Mouse (Mus musculus) limb, embryonic 13.5 days (tissue): ENCODE results near the gene AI661453. TPM values are rescaled to one million over a fixed set of nuclear protein-coding genes. Genes with fewer than 3 reads are reported as not detected.
"Not testable (repeated sequence)": the region's sequence is repeated elsewhere in the genome, so short reads cannot be mapped to it uniquely, and the experiment has no call there.

Source experiments
- ATAC-seq: fragments of 200-750 bp; cut with Nextera tagmentation; 2 replicates; pipeline ENCODE4 v1.8.0; 2017; ENCODE audit warnings: low read depth, moderate number of reproducible peaks, moderate TSS enrichment; ENCODE audit not compliant: low FRiP score
- H3K27ac ChIP-seq: fragments of 300-500 bp; sonication (generic); 2 replicates; pipeline ENCODE4 v1.5.1; 2015; ENCODE audit warnings: inconsistent platforms, mild to moderate bottlenecking, moderate library complexity
- H3K27me3 ChIP-seq: fragments of 300-500 bp; sonication (generic); 2 replicates; pipeline ENCODE4 v1.6.1; 2015; ENCODE audit warnings: mild to moderate bottlenecking, inconsistent platforms
- H3K36me3 ChIP-seq: fragments of 300-500 bp; sonication (generic); 2 replicates; pipeline ENCODE4 v1.6.1; 2015; ENCODE audit warnings: inconsistent platforms, mild to moderate bottlenecking, moderate library complexity
- H3K4me1 ChIP-seq: fragments of 300-500 bp; sonication (generic); 2 replicates; pipeline ENCODE4 v1.6.1; 2015; ENCODE audit warnings: inconsistent platforms
- H3K4me2 ChIP-seq: fragments of 300-500 bp; sonication (generic); replicated peaks from 2 replicates; pipeline ENCODE4 v1.6.1; 2015; ENCODE audit warnings: inconsistent platforms, mild to moderate bottlenecking, moderate library complexity
- H3K4me3 ChIP-seq: fragments of 300-500 bp; sonication (generic); 2 replicates; pipeline ENCODE4 v1.5.1; 2015; ENCODE audit warnings: moderate library complexity, mild to moderate bottlenecking, inconsistent platforms
- H3K9ac ChIP-seq: fragments of 300-500 bp; sonication (generic); 2 replicates; pipeline ENCODE4 v1.6.1; 2015; ENCODE audit warnings: mild to moderate bottlenecking, inconsistent platforms
- H3K9me3 ChIP-seq: fragments of 300-500 bp; sonication (generic); 2 replicates; pipeline ENCODE4 v1.6.1; 2016; ENCODE audit warnings: inconsistent platforms
- WGBS: fragments of 180-500 bp; shearing (Covaris S2); methylation state at CpG from one replicate; pipeline ENCODE4 v1.1.7; 2015; 5-methylcytosine and 5-hydroxymethylcytosine counted together
- polyA plus RNA-seq: library from polyadenylated mRNA; unstranded; fragments of >200 nt; fragmentation: Nextera tagmentation; extraction: Ambion mirVana; gene quantifications from 2 replicates; pipeline ENCODE4 v1.2.1, GENCODE M21; 2015

The AI661453 gene
- 0.66 and 0.99 TPM in 2 replicates for polyA plus RNA-seq

GRCm38 (mm10) chr17:47436156-47436906, at the start of gene AI661453:
AI661453 (plus strand) TSS chr17:47436615.
- Histone ChIP-seq H3K36me3 (no peaks in the 10 kb centered on the region), H3K27ac (no peak within 1 kb of the TSS), H3K9me3 (no peaks in the 10 kb centered on the region), H3K4me2 (peak within 1 kb of the TSS; percentile 77), H3K9ac (peak within 1 kb of the TSS; percentile 55), H3K27me3 (peaks cover 70% of the 10 kb centered on the region), H3K4me1 (peaks cover 17% of the 10 kb centered on the region), H3K4me3 (peak within 1 kb of the TSS; percentile 46)
- WGBS, result 2% methylated on average over 44 of the region's 45 CpGs
- ATAC-seq, result 0 out of 2 replicates have a peak, but pooled peaks have one; percentile 33

GRCm38 (mm10) chr17:47386649-47387048, 49.8 kb upstream of the AI661453 start:
- H3K9me3 ChIP-seq, result no peaks in the 10 kb centered on the region
- 57% methylated on average over 4 of the region's 4 CpGs for WGBS
- H3K36me3 ChIP-seq, result 0 out of 2 replicates have a peak, but pooled peaks cover 3% of the 10 kb centered on the region
- ATAC-seq, result no peak
- no peaks in the 10 kb centered on the region for H3K4me1 ChIP-seq
- H3K4me3 ChIP-seq, result no peak overlapping the region
- no peak overlapping the region for H3K27ac ChIP-seq
- H3K4me2 ChIP-seq, result no peak overlapping the region
- peaks cover 3% of the 10 kb centered on the region; the same call in 1 of the 2 replicates for H3K27me3 ChIP-seq
- H3K9ac ChIP-seq, result no peak overlapping the region

GRCm38 (mm10) chr17:47394223-47394869, 42.1 kb upstream of the AI661453 start:
- no peak for ATAC-seq
- peak overlapping the region; percentile 40; the same call in 1 of the 2 replicates for H3K9ac ChIP-seq
- H3K27me3 ChIP-seq, result peaks cover 49% of the 10 kb centered on the region
- H3K9me3 ChIP-seq, result no peaks in the 10 kb centered on the region
- H3K27ac ChIP-seq, result no peak overlapping the region
- no peaks in the 10 kb centered on the region for H3K36me3 ChIP-seq
- H3K4me2 ChIP-seq, result peak overlapping the region; percentile 58
- H3K4me1 ChIP-seq, result peaks cover 11% of the 10 kb centered on the region
- WGBS, result 17% methylated on average over 23 of the region's 24 CpGs
- H3K4me3 ChIP-seq, result peak overlapping the region; percentile 35

- Histone ChIP-seq H3K4me1 (peaks cover 11% of the 10 kb centered on the region), H3K9me3 (no peaks in the 10 kb centered on the region), H3K9ac (peak overlapping the region; percentile 40; the same call in 1 of the 2 replicates), H3K4me3 (peak overlapping the region; percentile 35), H3K27me3 (peaks cover 60% of the 10 kb centered on the region), H3K4me2 (peak overlapping the region; percentile 58), H3K36me3 (no peaks in the 10 kb centered on the region), H3K27ac (no peak overlapping the region)
- WGBS, result 2% methylated on average over 19 of the region's 20 CpGs
- ATAC-seq, result peak; percentile 48; the same call in 1 of the 2 replicates
Measured at GRCm38 (mm10) chr17:47395376-47395913, 41.0 kb upstream of the AI661453 start.

- no peaks in the 10 kb centered on the region for H3K36me3 ChIP-seq
- WGBS, result 86% methylated on average over 8 of the region's 8 CpGs
Measured at GRCm38 (mm10) chr17:47399091-47399490, 37.3 kb upstream of the AI661453 start.

GRCm38 (mm10) chr17:47400451-47400850, 36.0 kb upstream of the AI661453 start, which contains the start of gene Guca1a:
Guca1a (minus strand) TSS chr17:47400584.
- no peak for ATAC-seq
- WGBS, result 43% methylated on average over 10 of the region's 10 CpGs
- Histone ChIP-seq H3K9ac (no peak within 1 kb of the TSS), H3K4me2 (no peak within 1 kb of the TSS), H3K9me3 (no peaks in the 10 kb centered on the region), H3K36me3 (no peaks in the 10 kb centered on the region), H3K27me3 (peaks cover 56% of the 10 kb centered on the region), H3K4me3 (no peak within 1 kb of the TSS), H3K4me1 (0 out of 2 replicates have a peak, but pooled peaks cover 1% of the 10 kb centered on the region), H3K27ac (no peak within 1 kb of the TSS)

More at GRCm38 (mm10) chr17:47399091-47399490, 37.3 kb upstream of the AI661453 start:
- H3K4me2 ChIP-seq, result no peak overlapping the region
- H3K27ac ChIP-seq, result no peak overlapping the region
- no peak overlapping the region for H3K4me3 ChIP-seq
- no peak overlapping the region for H3K9ac ChIP-seq
- H3K9me3 ChIP-seq, result no peaks in the 10 kb centered on the region
- H3K4me1 ChIP-seq, result peaks cover 11% of the 10 kb centered on the region
- no peak for ATAC-seq
- peaks cover 63% of the 10 kb centered on the region for H3K27me3 ChIP-seq

GRCm38 (mm10) chr17:47407717-47408557, 28.5 kb upstream of the AI661453 start:
- no peaks in the 10 kb centered on the region for H3K4me1 ChIP-seq
- H3K9ac ChIP-seq, result no peak overlapping the region
- no peak overlapping the region for H3K4me2 ChIP-seq
- H3K27me3 ChIP-seq, result peaks cover 68% of the 10 kb centered on the region
- H3K27ac ChIP-seq, result no peak overlapping the region
- H3K4me3 ChIP-seq, result no peak overlapping the region
- H3K36me3 ChIP-seq, result no peaks in the 10 kb centered on the region
- ATAC-seq, result no peak
- no peaks in the 10 kb centered on the region for H3K9me3 ChIP-seq
- 54% methylated on average over 10 of the region's 10 CpGs for WGBS

GRCm38 (mm10) chr17:47408558-47408898, 27.9 kb upstream of the AI661453 start:
- no peak overlapping the region for H3K27ac ChIP-seq
- peaks cover 71% of the 10 kb centered on the region for H3K27me3 ChIP-seq
- H3K4me3 ChIP-seq, result no peak overlapping the region
- no peaks in the 10 kb centered on the region for H3K4me1 ChIP-seq
- H3K4me2 ChIP-seq, result no peak overlapping the region
- H3K36me3 ChIP-seq, result no peaks in the 10 kb centered on the region
- no peak for ATAC-seq
- WGBS, result 31% methylated on average over 8 of the region's 8 CpGs
- no peaks in the 10 kb centered on the region for H3K9me3 ChIP-seq
- H3K9ac ChIP-seq, result no peak overlapping the region

- Histone ChIP-seq H3K4me3 (peak overlapping the region; percentile 43), H3K4me2 (peak overlapping the region; percentile 69), H3K9ac (peak overlapping the region; percentile 55; the same call in 1 of the 2 replicates), H3K27me3 (peaks cover 79% of the 10 kb centered on the region)
- H3K36me3 ChIP-seq, H3K9me3 ChIP-seq, ATAC-seq, H3K27ac ChIP-seq, H3K4me1 ChIP-seq: not testable (repeated sequence)
- 3% methylated on average over 74 of the region's 74 CpGs for WGBS
Measured at GRCm38 (mm10) chr17:47409897-47410861, 26.2 kb upstream of the AI661453 start.

- no peaks in the 10 kb centered on the region for H3K4me1 ChIP-seq
- 59% methylated on average over 2 of the region's 2 CpGs for WGBS
- H3K9ac ChIP-seq, result no peak overlapping the region
- peaks cover 2% of the 10 kb centered on the region; the same call in 1 of the 2 replicates for H3K27me3 ChIP-seq
- H3K36me3 ChIP-seq, result no peaks in the 10 kb centered on the region
- ATAC-seq, result no peak
- H3K4me2 ChIP-seq, result no peak overlapping the region
- no peak overlapping the region for H3K4me3 ChIP-seq
- no peaks in the 10 kb centered on the region; the same call in 1 of the 2 replicates for H3K9me3 ChIP-seq
- no peak overlapping the region for H3K27ac ChIP-seq
Measured at GRCm38 (mm10) chr17:47420195-47420594, 16.2 kb upstream of the AI661453 start.
